Mouse (Mus musculus) mature B cell (primary cell): Measurements from ENCODE around the gene Tex33.

Source experiments
- in situ Hi-C: fragments of 300-500 bp; cut with MboI; formaldehyde crosslinking; loops from 2 replicates; pipeline ENCODE4 v1.14.3; 2019

Tex33 gene

GRCm38 (mm10) chr15:78414157-78414556, 18.4 kb upstream of the Tex33 start:
- in situ Hi-C loops: no loop called here

DNA sequence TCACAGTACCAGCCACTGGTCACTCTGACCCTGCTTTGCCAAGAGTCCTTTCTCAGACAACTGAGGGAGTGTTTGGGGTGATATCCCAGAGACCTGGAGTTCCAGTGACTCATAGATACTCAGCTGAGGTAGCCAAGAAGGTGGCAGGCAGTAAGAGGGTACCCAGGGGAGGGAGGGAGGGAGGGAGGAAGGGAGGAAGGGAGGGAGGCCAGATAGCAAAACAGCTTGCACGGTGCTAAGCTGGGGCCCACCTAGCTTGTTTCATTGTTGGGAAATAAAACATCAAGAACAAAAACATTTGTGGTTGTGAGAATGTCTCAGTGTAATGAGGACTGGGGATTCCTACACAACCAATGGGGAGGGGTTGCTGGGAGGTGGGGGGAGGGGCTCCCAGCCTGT, 18.0 kb upstream of the Tex33 start:
- in situ Hi-C loops: no loop called here

- in situ Hi-C loops: no loop called here
Observed at GRCm38 (mm10) chr15:78413083-78413718, 17.5 kb upstream of the Tex33 start.

DNA sequence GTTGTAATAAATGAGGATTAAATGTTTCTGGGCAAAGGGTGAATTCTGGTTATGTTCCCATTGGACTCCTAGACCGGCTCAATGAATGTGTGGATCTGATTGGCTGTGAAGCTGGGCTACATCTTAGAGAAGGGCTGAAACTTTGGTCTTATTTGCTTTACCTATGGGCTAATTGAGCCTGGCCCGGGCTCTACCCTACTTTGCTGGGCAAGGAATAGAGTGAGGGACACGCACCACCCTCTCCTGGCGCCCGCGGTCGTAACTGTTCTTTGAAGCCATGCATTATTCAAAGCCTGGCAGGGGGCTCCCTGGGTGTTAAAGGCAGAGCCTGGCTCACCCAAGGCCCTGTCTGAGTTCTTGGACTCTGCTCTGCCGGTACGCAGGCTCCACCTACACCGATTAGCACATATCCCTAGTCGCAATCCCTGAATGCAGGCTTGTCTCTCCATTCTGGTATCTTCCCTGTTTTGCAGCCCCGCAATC, 13.9 kb upstream of the Tex33 start:
- in situ Hi-C loops: no loop called here

- in situ Hi-C loops: no loop called here
Observed at GRCm38 (mm10) chr15:78406293-78406934, 10.7 kb upstream of the Tex33 start, which contains the start of gene Mpst. Gene Mpst, plus strand, starts transcription at chr15:78406416.

DNA sequence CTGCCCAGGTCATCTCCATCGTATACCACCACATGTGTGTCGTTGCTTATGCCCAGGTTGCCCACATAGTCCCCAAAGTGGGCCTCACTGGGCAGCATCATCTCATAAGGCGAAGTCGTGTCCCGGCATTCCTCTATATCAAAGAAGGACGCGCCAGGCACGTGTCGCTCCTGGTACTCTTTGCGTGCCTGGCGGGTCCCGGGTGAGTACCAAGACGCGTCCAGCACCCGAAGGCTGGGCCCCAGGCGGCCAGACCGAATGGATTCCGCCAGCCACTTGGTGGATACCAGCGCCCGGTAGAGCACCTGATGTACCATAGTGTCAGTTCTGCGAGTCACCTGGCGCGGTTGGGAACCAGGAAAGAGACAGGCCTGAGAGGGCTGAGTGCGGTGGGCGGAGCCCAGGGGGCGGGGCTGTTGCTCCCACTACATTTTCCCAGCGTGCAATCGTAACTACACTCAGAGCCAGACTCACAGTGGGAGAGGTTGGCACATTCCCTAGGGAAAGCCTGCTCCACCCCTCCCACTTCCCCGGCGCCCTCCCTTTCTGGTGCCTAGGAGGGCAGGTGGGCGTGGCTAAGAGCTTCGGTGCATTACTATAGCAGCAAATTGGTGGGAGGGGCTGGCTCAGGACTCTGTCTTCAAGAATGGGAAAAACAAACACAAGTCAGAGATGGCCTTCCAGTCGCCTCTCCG, 10.0 kb upstream of the Tex33 start, which contains the start of gene Tst:
Gene Tst (minus strand): TSS at position 391 of the 695 bp plus-strand sequence.
- in situ Hi-C loops: no loop called here

- in situ Hi-C loops: no loop called here
Observed at GRCm38 (mm10) chr15:78405098-78405497, 9.4 kb upstream of the Tex33 start.

DNA sequence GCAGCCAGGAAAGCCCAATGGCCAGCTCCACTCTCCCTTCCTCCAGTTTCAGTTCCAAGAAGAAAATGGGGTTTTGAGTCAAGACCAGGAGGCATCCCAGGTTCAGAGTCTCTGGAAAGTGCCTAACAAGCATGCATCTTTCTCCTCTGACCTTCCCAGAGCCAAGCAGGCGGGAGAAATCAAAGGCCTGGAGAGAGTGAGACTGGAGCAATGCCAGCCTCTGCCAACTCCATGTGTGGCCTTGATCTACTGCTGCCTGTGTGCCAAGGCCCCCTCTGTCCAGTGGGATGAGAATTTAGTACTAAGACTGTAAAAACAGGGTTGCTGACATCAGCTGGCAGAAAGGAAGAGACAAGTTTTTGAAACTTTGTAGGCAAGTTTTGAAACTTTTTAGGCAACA, 8.2 kb upstream of the Tex33 start:
- in situ Hi-C loops: no loop called here

- in situ Hi-C loops: no loop called here
Observed at GRCm38 (mm10) chr15:78403301-78403741, 7.6 kb upstream of the Tex33 start.

DNA sequence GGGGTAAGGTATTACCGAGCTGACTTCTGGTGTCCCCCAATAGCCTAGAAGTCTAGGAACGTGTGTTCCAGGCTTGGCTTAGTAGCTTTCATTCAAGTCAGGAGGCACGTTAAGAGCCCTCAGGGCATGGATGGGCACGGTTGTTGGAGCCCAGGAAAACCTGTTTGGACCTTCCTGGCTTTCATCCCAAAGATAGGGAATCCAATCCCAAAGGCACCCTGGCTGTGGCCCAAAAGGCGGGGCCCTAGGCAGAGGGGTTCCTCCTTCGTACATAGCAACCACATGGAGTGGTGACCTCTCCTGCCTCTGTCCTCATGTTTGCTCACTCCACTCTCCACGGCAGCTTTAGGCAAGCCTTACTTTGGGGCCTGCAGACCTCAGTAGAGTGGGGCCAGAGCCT, 6.7 kb upstream of the Tex33 start:
- in situ Hi-C loops: no loop called here

- in situ Hi-C loops: no loop called here
Observed at GRCm38 (mm10) chr15:78401921-78402320, 6.2 kb upstream of the Tex33 start.

DNA sequence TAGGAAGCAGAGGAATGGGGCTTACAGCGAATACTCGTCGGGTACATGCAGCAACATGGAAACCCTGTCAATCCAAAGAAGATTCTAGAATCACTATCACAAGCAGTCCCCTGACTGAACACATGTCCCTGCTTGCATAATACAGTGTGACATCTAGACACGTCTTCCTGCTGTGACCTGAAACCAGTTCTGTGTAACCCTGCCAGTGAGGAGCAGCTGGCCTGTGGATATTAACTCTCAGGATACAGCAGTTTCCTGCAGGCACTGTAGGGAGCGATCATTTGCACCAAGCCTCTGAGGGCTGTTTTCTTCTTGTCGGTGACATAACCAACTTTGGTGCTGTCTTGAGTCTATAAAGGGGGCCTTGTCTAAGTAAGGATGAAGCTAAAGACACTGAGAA, 5.6 kb upstream of the Tex33 start:
- in situ Hi-C loops: no loop called here

GRCm38 (mm10) chr15:78390855-78391254, 4.9 kb downstream of the Tex33 start:
- in situ Hi-C loops: no loop called here

DNA sequence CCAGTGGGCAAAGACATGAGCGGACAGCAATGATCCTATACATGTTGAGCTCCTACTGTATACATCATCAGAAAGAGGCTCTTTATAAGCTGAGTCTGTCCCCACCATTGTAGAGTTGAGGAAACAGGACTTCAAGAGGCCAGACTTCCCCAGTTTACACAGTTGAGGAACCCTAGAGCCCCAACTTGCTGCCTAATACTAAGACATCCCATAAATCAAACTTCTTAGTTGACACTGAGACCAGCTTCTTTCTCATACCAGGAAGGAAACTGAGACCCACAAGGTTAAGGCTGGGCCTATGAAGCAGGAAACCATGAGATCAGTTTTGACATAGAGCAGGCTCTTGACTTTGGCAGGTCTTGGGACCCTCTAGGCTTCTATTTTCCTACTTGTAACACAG, 10.1 kb downstream of the Tex33 start:
- in situ Hi-C loops: no loop called here

DNA sequence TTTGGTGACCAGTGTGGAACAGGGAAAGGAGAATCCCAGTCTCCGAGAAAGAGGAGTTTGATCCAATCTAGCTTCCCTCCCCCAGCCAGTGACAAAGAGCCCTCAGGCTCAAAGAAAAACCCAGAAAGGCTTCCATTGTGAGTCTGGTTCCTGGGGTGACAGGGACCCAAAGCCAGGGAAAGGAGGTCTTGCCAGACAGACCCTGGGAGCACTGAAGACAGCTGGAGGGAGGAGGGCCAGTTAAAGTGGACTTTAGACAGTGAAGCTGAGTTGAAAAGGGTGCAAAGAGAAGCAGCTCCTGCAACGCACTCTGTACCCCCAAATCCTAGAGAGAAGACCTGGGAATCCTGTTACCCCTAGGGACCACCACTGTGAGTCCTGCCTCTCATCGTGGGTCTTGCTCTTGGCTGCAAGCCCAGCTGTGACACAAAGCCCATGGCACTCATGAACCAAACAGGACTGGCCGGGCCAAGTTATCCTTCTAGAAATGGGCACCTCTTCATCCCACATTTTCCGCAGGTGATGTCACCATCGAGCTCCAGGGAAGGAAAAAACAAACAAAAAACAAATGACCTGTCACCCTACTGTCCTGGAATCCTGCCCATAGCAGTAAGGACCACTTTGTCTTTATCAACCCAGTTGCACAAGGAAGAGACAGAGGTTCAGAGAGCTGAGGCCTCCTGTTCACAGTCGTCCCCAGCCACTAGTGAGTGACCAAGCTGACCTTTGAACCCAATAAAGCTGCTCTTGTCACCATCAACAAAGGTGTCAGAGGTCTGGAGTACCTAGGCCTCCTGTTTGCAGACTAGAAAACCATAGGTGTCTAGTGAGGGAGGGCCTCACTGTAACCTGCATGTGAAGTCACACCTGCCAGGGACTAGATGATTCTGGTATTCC, 11.2 kb downstream of the Tex33 start:
- in situ Hi-C loops: no loop called here

- in situ Hi-C loops: no loop called here
Observed at GRCm38 (mm10) chr15:78383450-78384219, 12.1 kb downstream of the Tex33 start.

- in situ Hi-C loops: no loop called here
Observed at GRCm38 (mm10) chr15:78382115-78382514, 13.6 kb downstream of the Tex33 start.

DNA sequence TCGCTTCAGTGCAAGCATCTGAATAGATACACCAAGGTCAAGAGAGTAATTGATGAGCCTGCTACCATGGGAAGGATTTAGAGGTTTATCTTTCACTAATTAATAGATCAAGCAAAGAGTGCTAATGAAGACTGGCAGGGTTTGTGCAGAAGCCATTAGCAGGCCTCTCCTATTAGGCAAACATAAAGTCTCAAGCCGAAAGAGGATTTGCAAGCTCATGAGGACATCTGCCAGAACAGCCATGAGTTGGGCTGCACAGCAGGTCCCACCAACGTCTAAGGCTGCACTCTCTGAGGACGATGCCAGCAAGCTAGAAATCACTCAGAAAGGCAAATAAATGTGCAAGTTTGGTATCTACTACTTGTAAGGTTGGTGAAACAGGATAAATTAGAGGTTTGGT, 15.0 kb downstream of the Tex33 start:
- in situ Hi-C loops: no loop called here

GRCm38 (mm10) chr15:78380208-78380607, 15.5 kb downstream of the Tex33 start:
- in situ Hi-C loops: no loop called here

- in situ Hi-C loops: no loop called here
Observed at GRCm38 (mm10) chr15:78378556-78378955, 17.2 kb downstream of the Tex33 start.

DNA sequence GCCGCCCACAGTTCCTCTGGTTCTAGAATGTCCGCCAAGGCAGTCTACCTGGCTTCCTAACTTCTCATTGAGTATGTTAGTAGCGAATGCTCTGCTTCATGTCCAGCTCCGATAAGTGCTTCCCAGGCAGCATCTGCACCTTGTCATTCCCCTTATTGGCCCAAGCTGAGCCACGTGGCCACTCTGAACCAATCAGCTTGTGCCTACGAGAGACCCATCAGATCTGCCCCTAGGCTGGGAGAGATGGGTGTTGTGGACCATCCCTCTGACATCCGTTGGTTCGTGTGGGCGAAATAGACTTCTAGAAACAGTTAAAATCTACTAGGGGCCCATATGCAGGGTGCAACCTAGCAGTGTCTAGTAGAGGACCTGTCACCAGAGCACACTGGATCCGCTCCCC, 17.9 kb downstream of the Tex33 start:
- in situ Hi-C loops: no loop called here
